Mouse (Mus musculus) liver, adult 2 months (tissue): Measurements from ENCODE around the gene Clip2.

ENCODE experiments used
- CTCF ChIP-seq: fragments of 200-500 bp; IDR thresholded peaks from 2 replicates; pipeline ENCODE4 v1.5.1; 2011; ENCODE audit warnings: low read depth, low read length, control low read depth
- POLR2A ChIP-seq: fragments of 200-500 bp; IDR thresholded peaks from 2 replicates; pipeline ENCODE4 v1.6.1; 2011; ENCODE audit warnings: low read length, control low read depth; ENCODE audit not compliant: insufficient read depth; ENCODE audit errors: extremely low read depth

GRCm38 (mm10) chr5:134530830-134531229 is 21.4 kb downstream of the Clip2 start:
- no peak for TF ChIP-seq CTCF
- TF ChIP-seq POLR2A = no peak
